Mouse (Mus musculus): ENCODE measurements at regions not wholly inside any gene's neighbourhood (a gene's known extent, or its start where the extent isn't known, plus 50 kb on each side); places are given as distances from the start of the nearest gene placed in this dataset.

DNA sequence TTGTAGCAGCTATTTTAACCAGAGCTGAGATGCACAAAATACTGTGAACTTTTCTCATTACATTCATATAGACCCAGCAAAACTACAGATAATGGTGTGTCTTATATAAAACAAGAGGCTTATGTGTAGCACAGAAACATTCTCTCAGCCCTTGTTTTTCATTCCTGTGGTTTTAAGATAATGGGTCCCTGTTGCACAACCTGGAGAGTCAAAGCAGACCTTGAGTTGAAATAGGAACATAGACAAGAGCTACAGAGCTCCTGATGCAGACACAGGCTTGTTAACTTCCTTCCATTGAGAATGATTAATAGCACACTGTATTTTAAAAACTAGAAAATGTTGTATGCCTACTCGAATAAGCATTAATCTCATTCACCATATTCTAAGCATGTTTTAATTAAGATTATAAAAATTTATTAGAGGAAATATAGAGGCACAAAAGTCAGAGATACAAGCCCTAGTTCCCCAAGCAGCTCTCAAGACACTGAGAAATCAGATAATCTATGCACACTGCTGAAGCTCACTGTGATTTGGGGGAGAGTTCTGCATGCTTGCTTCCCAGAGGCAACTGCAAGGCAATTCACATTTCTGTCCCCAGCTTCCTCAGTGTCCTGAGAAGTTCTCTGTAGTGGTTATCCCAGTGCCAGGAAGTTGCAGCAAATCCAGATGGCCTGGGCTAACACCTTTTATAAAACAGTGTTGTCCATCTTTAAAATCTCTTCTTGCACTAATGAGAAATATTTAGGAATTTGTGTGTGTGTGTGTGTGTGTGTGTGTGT, 666.8 kb downstream of the Inhba start:
- TF ChIP-seq CTCF (IDR thresholded peaks at IDR 0.05; ENCODE audit: borderline replicate concordance, insufficient read depth, low read length) (no peak), POLR2A (IDR thresholded peaks at IDR 0.05; ENCODE audit: low read depth, low read length) (no peak)
